Mouse (Mus musculus): ENCODE data around the gene Msh2. TPM values are rescaled to one million over a fixed set of nuclear protein-coding genes. Genes with fewer than 3 reads are reported as not detected.
A peak's percentile ranks its signal among the peaks of the same experiment; 100 is the strongest.

Gene Msh2
- polyA plus RNA-seq, 1 experiment from 2014 or later = 16.1 TPM

GRCm38 (mm10) chr17:87695874-87696465 lies 23.8 kb downstream of the Msh2 start:
- Histone ChIP-seq H3K27ac (ENCODE audit: low read depth) (no peak overlapping the region), H3K27me3 (ENCODE audit: insufficient read depth, low read length) (no peaks in the 10 kb centered on the region), H3K9ac (replicated peaks) (no peak overlapping the region), H3K4me2 (ENCODE audit: low read depth, low read length) (no peak overlapping the region), H3K36me3 (replicated peaks; ENCODE audit: insufficient read depth, low read length) (peaks cover 17% of the 10 kb centered on the region; the same call in 1 of the 2 replicates), H3K9me3 (ENCODE audit: low read length) (no peaks in the 10 kb centered on the region), H3K4me1 (ENCODE audit: insufficient read depth) (no peaks in the 10 kb centered on the region), H3K4me3 (ENCODE audit: low read depth, low read length) (no peak overlapping the region)
- 88% methylated on average over 11 of the region's 11 CpGs for WGBS (ENCODE audit: insufficient replicate concordance)
- ATAC-seq (no peak), DNase-seq (no peak)
- no peak for TF ChIP-seq CTCF (IDR thresholded peaks at IDR 0.05; ENCODE audit: low read depth)
- no peak for TF ChIP-seq EP300 (IDR thresholded peaks at IDR 0.05; ENCODE audit: low read depth)

- peaks cover 19% of the 10 kb centered on the region; the same call in 1 of the 2 replicates for H3K36me3 ChIP-seq (replicated peaks; ENCODE audit: insufficient read depth, low read length)
- H3K4me1 ChIP-seq (ENCODE audit: insufficient read depth) = no peaks in the 10 kb centered on the region
- 86% methylated on average over 6 of the region's 6 CpGs for WGBS (ENCODE audit: insufficient replicate concordance)
- TF ChIP-seq CTCF (IDR thresholded peaks at IDR 0.05; ENCODE audit: low read depth) = no peak
- TF ChIP-seq EP300 (IDR thresholded peaks at IDR 0.05; ENCODE audit: low read depth) = no peak
- no peak overlapping the region for H3K27ac ChIP-seq (ENCODE audit: low read depth)
- H3K4me2 ChIP-seq (ENCODE audit: low read depth, low read length) = no peak overlapping the region
- DNase-seq (no peak), ATAC-seq (no peak)
- H3K27me3 ChIP-seq (ENCODE audit: insufficient read depth, low read length) = no peaks in the 10 kb centered on the region
- no peaks in the 10 kb centered on the region for H3K9me3 ChIP-seq (ENCODE audit: low read length)
- H3K9ac ChIP-seq (replicated peaks) = no peak overlapping the region
- H3K4me3 ChIP-seq (ENCODE audit: low read depth, low read length) = no peak overlapping the region
Observed at GRCm38 (mm10) chr17:87696814-87697213, 24.7 kb downstream of the Msh2 start.

- ATAC-seq (no peak), DNase-seq (peak; percentile 13)
- TF ChIP-seq EP300 (IDR thresholded peaks at IDR 0.05; ENCODE audit: low read depth) (no peak), CTCF (IDR thresholded peaks at IDR 0.05; ENCODE audit: low read depth) (no peak)
- no peaks in the 10 kb centered on the region for H3K9me3 ChIP-seq (ENCODE audit: low read length)
- H3K27ac ChIP-seq (ENCODE audit: low read depth) = no peak overlapping the region
- peaks cover 20% of the 10 kb centered on the region; the same call in 1 of the 2 replicates for H3K36me3 ChIP-seq (replicated peaks; ENCODE audit: insufficient read depth, low read length)
- no peaks in the 10 kb centered on the region for H3K4me1 ChIP-seq (ENCODE audit: insufficient read depth)
- 74% methylated on average over 16 of the region's 16 CpGs for WGBS (ENCODE audit: insufficient replicate concordance)
- H3K4me2 ChIP-seq (ENCODE audit: low read depth, low read length) = no peak overlapping the region
- no peak overlapping the region for H3K4me3 ChIP-seq (ENCODE audit: low read depth, low read length)
- H3K9ac ChIP-seq (replicated peaks) = no peak overlapping the region
- no peaks in the 10 kb centered on the region for H3K27me3 ChIP-seq (ENCODE audit: insufficient read depth, low read length)
Observed at GRCm38 (mm10) chr17:87698996-87699765, 27.1 kb downstream of the Msh2 start.

GRCm38 (mm10) chr17:87700101-87700500 lies 28.0 kb downstream of the Msh2 start:
- H3K27me3 ChIP-seq (ENCODE audit: insufficient read depth, low read length) = no peaks in the 10 kb centered on the region

GRCm38 (mm10) chr17:87724727-87725126 lies 52.6 kb downstream of the Msh2 start:
- H3K4me3 ChIP-seq (ENCODE audit: low read depth, low read length) = no peak overlapping the region
- no peaks in the 10 kb centered on the region for H3K9me3 ChIP-seq (ENCODE audit: low read length)
- H3K27me3 ChIP-seq (ENCODE audit: insufficient read depth, low read length) = no peaks in the 10 kb centered on the region
- TF ChIP-seq EP300 (IDR thresholded peaks at IDR 0.05; ENCODE audit: low read depth) (no peak), CTCF (IDR thresholded peaks at IDR 0.05; ENCODE audit: low read depth) (no peak)
- no peak overlapping the region for H3K27ac ChIP-seq (ENCODE audit: low read depth)
- H3K4me2 ChIP-seq (ENCODE audit: low read depth, low read length) = no peak overlapping the region
- no peaks in the 10 kb centered on the region for H3K4me1 ChIP-seq (ENCODE audit: insufficient read depth)
- peaks cover 34% of the 10 kb centered on the region for H3K36me3 ChIP-seq (replicated peaks; ENCODE audit: insufficient read depth, low read length)
- H3K9ac ChIP-seq (replicated peaks) = no peak overlapping the region
- DNase-seq = no peak
- ATAC-seq = no peak
- 85% methylated on average over 7 of the region's 7 CpGs for WGBS (ENCODE audit: insufficient replicate concordance)

More at GRCm38 (mm10) chr17:87700101-87700500, 28.0 kb downstream of the Msh2 start:
- no peak for ATAC-seq
- Histone ChIP-seq H3K9ac (replicated peaks) (no peak overlapping the region), H3K27ac (ENCODE audit: low read depth) (no peak overlapping the region), H3K4me2 (ENCODE audit: low read depth, low read length) (no peak overlapping the region), H3K36me3 (replicated peaks; ENCODE audit: insufficient read depth, low read length) (peaks cover 20% of the 10 kb centered on the region; the same call in 1 of the 2 replicates), H3K4me3 (ENCODE audit: low read depth, low read length) (no peak overlapping the region), H3K4me1 (ENCODE audit: insufficient read depth) (no peaks in the 10 kb centered on the region), H3K9me3 (ENCODE audit: low read length) (no peaks in the 10 kb centered on the region)
- peak; percentile 9 for DNase-seq
- WGBS (ENCODE audit: insufficient replicate concordance) = 90% methylated on average over 8 of the region's 8 CpGs
- TF ChIP-seq CTCF (IDR thresholded peaks at IDR 0.05; ENCODE audit: low read depth) = no peak
- TF ChIP-seq EP300 (IDR thresholded peaks at IDR 0.05; ENCODE audit: low read depth) = no peak

- Histone ChIP-seq H3K4me1 (ENCODE audit: insufficient read depth) (no peaks in the 10 kb centered on the region), H3K4me2 (ENCODE audit: low read depth, low read length) (no peak overlapping the region), H3K4me3 (ENCODE audit: low read depth, low read length) (no peak overlapping the region), H3K27ac (ENCODE audit: low read depth) (no peak overlapping the region), H3K9ac (replicated peaks) (no peak overlapping the region), H3K27me3 (ENCODE audit: insufficient read depth, low read length) (no peaks in the 10 kb centered on the region), H3K36me3 (replicated peaks; ENCODE audit: insufficient read depth, low read length) (peaks cover 30% of the 10 kb centered on the region), H3K9me3 (ENCODE audit: low read length) (no peaks in the 10 kb centered on the region)
- TF ChIP-seq CTCF (IDR thresholded peaks at IDR 0.05; ENCODE audit: low read depth) (no peak), EP300 (IDR thresholded peaks at IDR 0.05; ENCODE audit: low read depth) (no peak)
- ATAC-seq (no peak), DNase-seq (no peak)
- 87% methylated on average over 12 of the region's 12 CpGs for WGBS (ENCODE audit: insufficient replicate concordance)
Observed at GRCm38 (mm10) chr17:87726489-87727356, 54.6 kb downstream of the Msh2 start.

Measured in liver, postnatal 0 days (tissue).